Mouse (Mus musculus) erythroblast, embryonic 14.5 days (primary cell): ENCODE data around the gene Retreg3.

Source experiments
- GATA1 ChIP-seq: IDR thresholded peaks from 2 replicates; pipeline ENCODE4 v1.6.1; 2012; ENCODE audit warnings: low read length, inconsistent platforms, mixed read lengths
- TAL1 ChIP-seq: IDR thresholded peaks from 3 replicates; pipeline ENCODE4 v1.6.1; 2012; ENCODE audit warnings: low read length, inconsistent platforms, mixed read lengths

DNA sequence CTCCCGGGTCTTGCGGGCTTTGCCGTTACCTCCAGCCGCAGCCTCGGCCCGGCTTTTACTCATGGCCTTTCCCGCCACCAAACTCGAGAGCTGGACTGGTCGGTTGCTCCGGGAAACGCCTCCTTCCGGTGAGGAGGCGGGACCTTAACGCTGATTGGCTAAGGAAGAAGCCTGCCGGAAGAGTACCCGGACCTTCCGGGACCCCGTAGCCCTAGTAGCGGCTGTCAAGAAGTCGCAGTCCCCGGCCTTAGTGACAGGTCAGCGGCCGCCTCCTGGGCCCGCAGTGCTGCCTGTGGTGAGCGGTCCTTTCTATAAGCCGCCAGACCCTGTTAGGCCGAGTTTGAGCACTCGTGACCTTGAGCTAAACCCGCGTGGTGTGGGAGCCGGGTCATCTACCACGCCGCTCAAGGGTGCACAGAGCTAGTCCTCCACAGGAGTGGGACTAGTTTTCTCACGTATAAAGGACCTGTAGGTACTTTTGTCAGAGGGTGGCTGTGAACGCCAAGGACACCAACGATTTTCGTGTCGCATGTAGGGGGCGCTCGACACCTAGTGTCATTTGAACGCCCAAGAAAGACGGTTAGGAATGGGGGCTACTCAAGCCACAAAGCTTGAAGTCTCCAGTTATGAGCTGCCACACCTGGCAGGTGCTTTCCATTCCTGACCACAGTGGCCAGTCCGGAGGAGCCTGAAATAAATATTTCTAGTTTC, 24.2 kb downstream of the Retreg3 start, which contains the start of gene Psmc3ip:
- TF ChIP-seq TAL1 (no peak), GATA1 (no peak)
